Mouse (Mus musculus) CH12.LX (cell line): ENCODE data around the gene Sipa1l3.

Experiments used
- CTCF ChIP-seq, 2 experiments: IDR thresholded peaks in 1 of 2; conservative IDR thresholded peaks in 1 of 2; 2 replicates each; pipeline ENCODE4 v1.5.1; 2011 to 2012; ENCODE audit warnings: low read depth in 2 of 2, low read length in 2 of 2, improper control_type of control experiment in 1 of 2, inconsistent platforms in 1 of 2, mild to moderate bottlenecking in 1 of 2, moderate library complexity in 1 of 2
- MXI1 ChIP-seq: IDR thresholded peaks from 2 replicates; pipeline ENCODE4 v1.6.1; 2011; ENCODE audit warnings: mild to moderate bottlenecking, low read depth, low read length, improper control_type of control experiment
- ZC3H11A ChIP-seq: IDR thresholded peaks from 2 replicates; pipeline ENCODE4 v1.6.1; 2012; ENCODE audit warnings: low read depth, mild to moderate bottlenecking, inconsistent platforms, low read length, improper control_type of control experiment

GRCm38 (mm10) chr7:29465736-29466135, 52.7 kb downstream of the Sipa1l3 start:
- TF ChIP-seq ZC3H11A (no peak), CTCF (conservative IDR thresholded peaks at IDR 0.05 in 1 of 2, IDR thresholded peaks at IDR 0.05 in 1 of 2; ENCODE audit: low read depth in 2 of 2, low read length in 2 of 2) (no peak), MXI1 (no peak)
